Mouse (Mus musculus) right cerebral cortex, postnatal 10 days (tissue): Measurements from ENCODE around the gene Gfpt1.

Source experiments
- DNase-seq, 2 experiments: peaks; one replicate each; pipeline ENCODE4 v3.0.0; 2021; ENCODE audit warnings: low spot score in 2 of 2

Gene Gfpt1

DNA sequence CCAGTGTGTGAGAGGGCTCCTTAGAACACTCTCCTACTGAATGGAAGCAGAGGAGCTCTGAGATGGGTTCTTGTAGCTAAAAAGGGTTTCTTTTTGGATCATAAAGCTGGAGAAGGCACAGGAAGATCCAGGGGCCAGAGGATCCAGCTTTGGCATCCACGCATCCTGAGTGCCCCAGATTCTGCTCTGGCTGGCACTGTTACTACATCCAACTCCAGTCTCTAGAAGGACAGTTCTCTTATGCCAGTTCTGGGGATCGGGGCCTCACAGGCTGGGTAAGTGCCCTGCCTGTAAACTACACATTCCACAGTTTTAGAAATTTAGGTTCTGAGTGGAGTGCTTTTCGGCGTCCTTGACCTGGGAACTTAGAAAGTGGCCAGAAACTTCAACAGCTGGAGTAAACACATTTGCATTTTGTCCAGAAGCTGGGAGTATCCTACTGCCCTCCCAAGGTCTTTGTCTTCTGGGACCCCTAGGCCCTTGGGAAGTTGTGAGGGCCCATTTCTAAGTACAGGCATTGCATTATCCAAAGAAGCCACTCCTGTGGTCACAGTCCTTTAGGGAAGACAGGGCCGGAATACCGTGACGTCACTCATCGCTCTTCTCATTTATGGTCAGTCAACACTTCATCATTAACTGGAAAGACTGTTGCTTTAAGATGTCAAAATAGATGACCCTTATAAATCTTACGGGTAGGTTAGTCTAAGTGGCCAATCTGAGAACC lies 57.8 kb downstream of the Gfpt1 start:
- DNase-seq, result peak; percentile 34 to 53

DNA sequence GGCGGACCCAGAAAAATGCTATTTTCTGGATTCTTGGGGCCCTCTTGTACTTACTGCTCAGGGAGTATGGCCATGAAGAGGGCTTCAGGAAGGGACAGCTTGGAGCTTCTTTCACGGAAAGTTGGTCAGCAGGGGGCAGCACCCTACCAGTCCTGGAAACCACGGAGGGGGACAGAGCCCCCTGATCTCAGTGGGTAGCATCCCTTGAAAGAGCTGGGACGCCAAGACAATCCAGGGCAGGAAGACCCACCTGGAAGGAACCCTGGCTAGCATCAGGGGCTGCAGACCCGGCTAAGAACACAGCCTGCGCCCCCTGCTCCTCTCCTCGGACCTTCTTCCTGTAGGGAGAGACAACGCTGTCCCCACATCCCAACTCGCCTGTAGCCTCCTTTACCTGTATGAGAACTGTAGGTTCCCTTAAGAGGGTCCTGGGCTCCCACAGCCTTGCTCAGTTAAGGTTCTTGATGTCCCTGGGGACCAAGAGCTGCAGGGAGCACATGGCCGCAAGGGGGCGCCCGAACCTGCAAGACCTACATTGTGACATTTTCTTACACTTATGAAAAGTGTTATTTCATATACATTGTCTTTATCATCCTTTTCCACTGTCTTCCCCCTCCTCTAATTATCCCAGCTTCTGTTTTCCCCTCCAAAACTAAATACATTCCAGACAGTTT lies 58.8 kb downstream of the Gfpt1 start:
- DNase-seq, result peak; percentile 87 to 94

- no peak for DNase-seq
These were observed 59.3 kb downstream of the Gfpt1 start for GRCm38 (mm10) chr6:87101955-87102353.

GRCm38 (mm10) chr6:87102421-87102911 lies 59.8 kb downstream of the Gfpt1 start:
- peak; percentile 36 to 45 for DNase-seq

- no peak for DNase-seq
These were observed 60.7 kb downstream of the Gfpt1 start for GRCm38 (mm10) chr6:87103314-87103713.

DNA sequence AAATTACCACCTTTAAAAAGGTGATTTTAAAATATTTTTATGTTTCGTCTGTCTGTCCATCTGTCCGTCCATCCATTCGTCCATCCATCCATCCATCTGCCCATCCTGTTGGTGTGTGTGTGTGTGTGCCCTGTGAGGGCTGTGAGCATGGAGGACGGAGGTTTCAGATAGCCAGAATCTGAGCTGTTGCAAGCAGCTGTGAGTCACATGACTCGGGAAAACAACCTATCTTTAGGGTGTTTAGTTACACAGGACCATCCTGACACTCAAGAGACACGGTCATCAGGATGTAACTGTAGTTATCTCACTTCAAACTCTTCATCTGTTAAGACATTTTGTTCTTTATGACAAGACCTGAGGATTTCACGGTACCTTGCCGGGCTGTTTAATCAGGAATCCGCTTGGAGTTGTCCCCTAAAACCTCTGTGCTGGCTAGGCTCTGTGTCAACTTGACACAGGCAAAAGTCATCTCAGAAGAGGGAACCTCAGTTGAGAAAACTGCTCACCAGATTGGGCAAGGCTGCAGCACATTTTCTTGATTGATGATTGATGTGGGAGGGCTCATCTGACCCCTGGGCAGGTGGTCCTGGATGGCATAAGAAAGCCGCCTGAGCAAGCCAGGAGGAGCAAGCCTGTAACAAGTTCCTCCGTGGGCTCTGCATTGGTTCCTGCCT lies 61.6 kb downstream of the Gfpt1 start, which contains the start of gene D6Ertd527e:
Gene D6Ertd527e, plus strand, starts transcription at position 624 of the 674 bp plus-strand sequence.
- peak in 1 of 2 experiments; percentile 11 for DNase-seq

GRCm38 (mm10) chr6:87111493-87111892 lies 68.8 kb downstream of the Gfpt1 start:
- DNase-seq, result no peak

DNA sequence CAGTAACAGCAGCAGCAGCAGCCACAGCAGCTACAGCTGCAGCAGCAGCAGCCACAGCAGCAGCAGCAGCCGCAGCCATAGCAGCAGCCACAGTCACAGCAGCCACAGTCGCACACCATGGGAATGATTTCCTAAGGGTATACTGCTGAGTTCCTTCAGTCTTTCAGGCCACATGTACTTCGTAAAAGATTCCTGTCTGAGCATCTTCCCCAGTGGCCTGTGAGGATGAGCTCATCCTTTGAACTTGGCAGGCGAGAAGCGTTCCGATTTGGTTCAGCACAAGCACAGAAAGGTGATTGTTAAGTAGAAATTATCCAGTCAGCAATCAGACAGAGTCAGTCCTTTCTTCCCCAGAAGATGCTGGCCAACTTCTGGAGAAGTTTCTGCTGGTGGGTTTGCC lies 69.5 kb downstream of the Gfpt1 start:
- DNase-seq, result peak in 1 of 2 experiments; percentile 21

DNA sequence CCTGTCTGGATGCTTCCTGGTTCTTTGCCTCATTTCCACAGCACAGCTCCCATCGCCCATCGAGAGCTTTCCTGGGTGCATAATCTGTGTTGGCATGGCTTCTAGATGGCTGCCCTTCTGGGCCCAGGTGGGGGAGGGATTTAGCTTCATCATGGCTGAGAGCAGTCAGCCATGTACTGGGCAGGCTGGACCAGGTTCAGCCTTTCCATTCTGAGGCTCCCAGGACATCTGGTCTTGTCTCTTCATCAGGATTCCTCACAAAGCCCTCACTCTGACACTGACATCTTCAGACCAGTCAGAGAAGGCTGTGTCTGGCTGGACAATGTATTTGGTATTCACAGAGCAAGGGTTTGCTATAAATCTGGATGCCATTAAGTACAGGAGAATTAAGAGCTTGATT lies 73.3 kb downstream of the Gfpt1 start:
- DNase-seq, result no peak

GRCm38 (mm10) chr6:87116596-87116995 lies 74.0 kb downstream of the Gfpt1 start:
- peak in 1 of 2 experiments; percentile 3 for DNase-seq

DNA sequence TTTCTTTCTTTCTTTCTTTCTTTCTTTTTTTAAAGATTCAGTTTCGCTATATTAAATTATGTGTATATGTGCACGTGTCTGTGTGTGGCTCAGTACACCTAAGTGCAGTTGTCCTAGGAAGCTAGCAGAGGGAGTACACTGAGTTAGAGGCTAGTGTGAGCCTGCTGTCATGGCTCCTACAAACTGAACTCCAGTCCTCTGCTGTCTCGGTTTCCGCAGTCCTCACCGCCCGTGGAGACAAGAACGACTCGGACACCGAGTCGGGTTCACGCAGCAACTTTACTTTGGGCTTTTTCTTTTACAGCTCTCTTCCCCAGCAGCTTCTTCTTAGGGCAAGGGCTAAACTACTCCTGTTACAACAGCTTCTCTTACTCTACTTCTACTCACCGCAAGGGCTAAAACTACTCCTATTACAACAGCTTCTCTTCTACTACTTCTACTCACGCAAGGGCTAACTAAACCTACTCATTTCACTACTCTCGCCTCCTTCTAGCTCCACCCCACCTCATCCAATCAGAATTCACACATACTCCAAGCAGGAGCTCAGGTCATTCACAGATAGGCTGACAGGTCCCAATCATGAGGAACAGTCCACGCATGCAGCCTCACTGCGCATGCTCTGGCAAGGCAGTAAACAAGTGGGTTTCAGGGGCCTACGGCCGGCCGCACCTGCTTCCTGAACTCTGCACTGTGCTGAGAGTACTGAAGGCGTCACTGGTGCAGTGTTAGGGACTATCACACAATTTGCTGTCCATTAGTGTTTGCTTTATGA lies 76.6 kb downstream of the Gfpt1 start:
- DNase-seq, result no peak

- DNase-seq, result no peak
These were observed 77.3 kb downstream of the Gfpt1 start for GRCm38 (mm10) chr6:87119975-87120374.

GRCm38 (mm10) chr6:87120661-87121060 lies 78.0 kb downstream of the Gfpt1 start:
- DNase-seq, result no peak

DNA sequence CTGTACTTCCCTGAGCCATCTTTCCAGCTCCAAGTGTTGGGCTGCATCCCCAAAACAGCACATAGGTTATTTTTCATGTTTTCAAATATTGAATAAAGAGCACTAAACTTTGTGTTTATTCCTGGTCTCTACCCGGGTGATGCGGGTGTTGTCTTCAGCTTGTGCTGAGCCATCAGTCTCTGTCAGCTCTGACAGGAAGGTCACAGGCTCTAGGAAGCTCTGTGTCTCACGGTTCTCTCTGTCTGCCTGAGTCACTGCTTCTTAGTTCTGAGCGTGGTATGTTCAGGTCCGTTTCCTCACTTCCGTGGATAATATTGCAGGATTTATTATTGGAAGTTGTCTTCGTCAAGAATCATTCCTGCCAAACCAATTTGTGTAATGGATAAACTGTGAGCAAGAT lies 79.3 kb downstream of the Gfpt1 start:
- no peak for DNase-seq

GRCm38 (mm10) chr6:87123406-87123805 lies 80.8 kb downstream of the Gfpt1 start:
- DNase-seq, result no peak

DNA sequence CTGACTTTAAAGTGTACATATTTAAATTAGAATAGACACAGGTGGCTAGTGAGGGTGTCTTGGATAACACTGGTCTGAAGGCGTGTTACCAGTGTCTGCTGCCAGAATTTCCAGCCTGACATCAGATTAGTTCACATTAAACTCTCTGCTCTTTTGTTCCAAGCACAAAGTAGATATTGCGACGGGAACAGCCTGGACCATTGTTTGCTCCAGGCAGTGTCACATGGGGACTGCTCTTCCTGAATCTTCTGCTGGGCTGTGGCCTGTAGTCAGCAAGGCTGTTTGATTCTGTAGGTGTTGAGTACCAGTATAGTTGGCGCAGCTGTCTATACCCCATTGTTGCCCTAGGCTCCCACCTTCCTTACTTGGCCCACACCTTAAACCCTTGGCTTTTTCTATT lies 81.3 kb downstream of the Gfpt1 start:
- DNase-seq, result no peak

- DNase-seq, result no peak
These were observed 84.6 kb downstream of the Gfpt1 start for GRCm38 (mm10) chr6:87127049-87127753.

DNA sequence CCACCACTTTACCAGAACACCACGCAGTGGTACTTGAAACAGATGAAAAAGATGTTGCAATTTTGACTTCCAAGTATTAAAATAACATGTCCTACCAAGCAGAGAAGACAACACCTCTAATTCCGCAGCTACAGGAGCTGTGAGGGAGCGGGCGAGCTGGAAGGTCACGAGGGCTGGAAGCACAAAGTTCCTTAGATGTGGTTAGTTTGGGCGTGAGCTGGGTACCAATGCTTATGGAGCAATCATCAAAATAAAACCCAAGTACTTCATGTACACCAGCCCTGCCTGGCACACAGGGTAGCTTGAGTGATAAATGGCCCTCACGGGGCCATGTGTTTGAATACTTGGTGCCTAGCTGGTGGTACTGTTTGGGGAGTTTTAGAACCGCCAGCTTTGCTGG lies 87.2 kb downstream of the Gfpt1 start:
- DNase-seq, result no peak

DNA sequence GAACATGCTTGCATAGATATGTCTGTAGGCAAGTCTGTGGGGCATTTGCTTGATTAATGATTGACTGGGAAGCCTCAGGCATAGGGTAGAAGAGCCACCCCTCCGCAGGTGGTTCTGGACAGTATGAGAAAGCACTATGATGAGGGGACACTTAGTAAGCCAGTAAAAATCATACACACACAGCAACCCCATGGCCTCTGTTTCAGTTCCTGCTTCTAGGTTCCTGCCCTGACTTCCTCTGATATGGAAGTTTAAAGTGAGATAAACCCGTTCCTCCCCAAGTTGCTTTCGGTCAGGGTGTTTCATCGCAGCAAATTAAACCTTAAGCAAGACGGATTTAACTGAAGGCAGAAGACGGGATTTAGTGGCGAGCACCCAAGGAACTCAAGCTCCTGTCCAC lies 88.0 kb downstream of the Gfpt1 start:
- no peak for DNase-seq

DNA sequence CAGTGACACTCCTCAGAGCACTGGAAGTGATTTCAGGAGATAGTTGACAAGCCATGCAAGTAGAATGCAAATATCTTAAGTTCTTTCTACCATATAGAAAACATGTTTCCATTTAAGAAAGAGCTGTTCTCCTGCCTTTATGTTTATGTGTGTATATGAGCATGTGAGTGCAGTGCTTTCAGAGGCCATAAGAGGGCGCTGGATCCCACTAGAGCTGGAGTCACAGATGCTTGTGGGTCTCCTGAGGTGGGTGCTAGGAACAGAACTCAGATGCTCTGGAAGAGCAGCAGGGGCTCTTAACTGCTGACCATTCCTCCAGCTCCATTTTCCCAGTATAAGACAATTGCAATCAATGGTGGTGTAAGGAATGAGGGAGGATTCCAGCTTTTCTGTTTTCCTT lies 88.4 kb downstream of the Gfpt1 start:
- DNase-seq, result no peak

GRCm38 (mm10) chr6:87133520-87133919 lies 90.9 kb downstream of the Gfpt1 start:
- no peak for DNase-seq
